Mouse (Mus musculus) ES-Bruce4 (cell line): ENCODE data around the gene Galt.
"Not testable (repeated sequence)": the region's sequence is repeated elsewhere in the genome, so short reads cannot be mapped to it uniquely, and the experiment has no call there.

Experiments
- CTCF ChIP-seq: IDR thresholded peaks from one replicate; pipeline ENCODE4 v1.8.1; 2011; ENCODE audit warnings: low read depth, low read length
- POLR2A ChIP-seq: IDR thresholded peaks from one replicate; pipeline ENCODE4 v1.8.1; 2011; ENCODE audit warnings: low read length; ENCODE audit not compliant: insufficient read depth

DNA sequence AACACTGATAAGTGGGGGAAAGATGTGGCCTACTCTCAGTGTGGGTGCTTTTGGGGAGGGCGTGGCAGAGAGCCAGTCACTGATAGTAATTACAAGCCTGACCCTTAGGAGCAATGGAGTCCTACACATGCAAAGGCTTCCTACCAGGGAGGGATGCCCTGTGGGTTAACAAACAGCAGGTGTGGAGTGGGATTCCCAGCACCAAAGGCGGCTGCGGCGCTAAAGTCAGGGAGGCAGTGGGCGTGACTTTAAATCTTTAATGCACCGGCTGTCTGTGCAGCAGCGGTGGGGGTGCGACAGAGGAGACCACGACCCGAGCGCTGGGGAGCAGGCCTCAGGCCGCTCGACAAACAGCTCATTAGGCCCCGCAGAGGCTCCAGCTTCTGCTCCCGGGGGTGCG, 17.9 kb downstream of the Galt start:
- TF ChIP-seq POLR2A, CTCF: not testable (repeated sequence)
